Mouse (Mus musculus): ENCODE results near the gene Rbfox1. TPM values are rescaled to one million over a fixed set of nuclear protein-coding genes. Genes with fewer than 3 reads are reported as not detected.

Gene Rbfox1
- polyA plus RNA-seq, 1 experiment from 2014 or later = 75.8 TPM

- no peaks in the 10 kb centered on the region for H3K27me3 ChIP-seq (replicated peaks; ENCODE audit: control insufficient read depth, insufficient read depth, low read length)
- no peak overlapping the region for H3K4me2 ChIP-seq (ENCODE audit: low read length)
- H3K27ac ChIP-seq (ENCODE audit: low read depth, low read length) = no peak overlapping the region
- ATAC-seq (no peak), DNase-seq (ENCODE audit: low spot score) (no peak)
- 83% methylated on average over 4 of the region's 4 CpGs for WGBS
- no peaks in the 10 kb centered on the region for H3K4me1 ChIP-seq (ENCODE audit: control insufficient read depth, insufficient read depth, low read length)
- H3K9me3 ChIP-seq (replicated peaks; ENCODE audit: control insufficient read depth, low read length) = no peaks in the 10 kb centered on the region
- no peak overlapping the region for H3K4me3 ChIP-seq (ENCODE audit: low read depth, low read length)
- no peak overlapping the region for H3K9ac ChIP-seq (ENCODE audit: low read length)
- H3K36me3 ChIP-seq (ENCODE audit: control insufficient read depth, insufficient read depth, low read length) = no peaks in the 10 kb centered on the region
Measured at GRCm38 (mm10) chr16:6164476-6164875, 279.3 kb downstream of the Rbfox1 start.

GRCm38 (mm10) chr16:6169346-6169745, 284.2 kb downstream of the Rbfox1 start:
- no peak overlapping the region for H3K4me2 ChIP-seq (ENCODE audit: low read length)
- WGBS = 91% methylated on average over 5 of the region's 5 CpGs
- no peak overlapping the region for H3K27ac ChIP-seq (ENCODE audit: low read depth, low read length)
- no peak for ATAC-seq
- H3K9ac ChIP-seq (ENCODE audit: low read length) = no peak overlapping the region
- no peaks in the 10 kb centered on the region for H3K4me1 ChIP-seq (ENCODE audit: control insufficient read depth, insufficient read depth, low read length)
- H3K4me3 ChIP-seq (ENCODE audit: low read depth, low read length) = no peak overlapping the region
- no peaks in the 10 kb centered on the region for H3K9me3 ChIP-seq (replicated peaks; ENCODE audit: control insufficient read depth, low read length)
- H3K36me3 ChIP-seq (ENCODE audit: control insufficient read depth, insufficient read depth, low read length) = no peaks in the 10 kb centered on the region
- H3K27me3 ChIP-seq (replicated peaks; ENCODE audit: control insufficient read depth, insufficient read depth, low read length) = no peaks in the 10 kb centered on the region
- no peak for DNase-seq (ENCODE audit: low spot score)

- 91% methylated on average over 9 of the region's 9 CpGs for WGBS
- Histone ChIP-seq H3K36me3 (ENCODE audit: control insufficient read depth, insufficient read depth, low read length) (no peaks in the 10 kb centered on the region), H3K4me2 (ENCODE audit: low read length) (no peak overlapping the region), H3K4me1 (ENCODE audit: control insufficient read depth, insufficient read depth, low read length) (no peaks in the 10 kb centered on the region), H3K27me3 (replicated peaks; ENCODE audit: control insufficient read depth, insufficient read depth, low read length) (no peaks in the 10 kb centered on the region), H3K27ac (ENCODE audit: low read depth, low read length) (no peak overlapping the region), H3K9ac (ENCODE audit: low read length) (no peak overlapping the region), H3K4me3 (ENCODE audit: low read depth, low read length) (no peak overlapping the region), H3K9me3 (replicated peaks; ENCODE audit: control insufficient read depth, low read length) (no peaks in the 10 kb centered on the region)
- ATAC-seq = no peak
- DNase-seq (ENCODE audit: low spot score) = no peak
Measured at GRCm38 (mm10) chr16:6180819-6181218, 295.7 kb downstream of the Rbfox1 start.

GRCm38 (mm10) chr16:6182329-6182728, 297.2 kb downstream of the Rbfox1 start:
- H3K27me3 ChIP-seq (replicated peaks; ENCODE audit: control insufficient read depth, insufficient read depth, low read length) = no peaks in the 10 kb centered on the region
- DNase-seq (ENCODE audit: low spot score) (no peak), ATAC-seq (no peak)
- H3K4me3 ChIP-seq (ENCODE audit: low read depth, low read length) = no peak overlapping the region
- H3K9ac ChIP-seq (ENCODE audit: low read length) = no peak overlapping the region
- H3K27ac ChIP-seq (ENCODE audit: low read depth, low read length) = no peak overlapping the region
- H3K9me3 ChIP-seq (replicated peaks; ENCODE audit: control insufficient read depth, low read length) = no peaks in the 10 kb centered on the region
- no peaks in the 10 kb centered on the region for H3K4me1 ChIP-seq (ENCODE audit: control insufficient read depth, insufficient read depth, low read length)
- no peak overlapping the region for H3K4me2 ChIP-seq (ENCODE audit: low read length)
- H3K36me3 ChIP-seq (ENCODE audit: control insufficient read depth, insufficient read depth, low read length) = no peaks in the 10 kb centered on the region

- ATAC-seq (no peak), DNase-seq (ENCODE audit: low spot score) (no peak)
- Histone ChIP-seq H3K4me2 (ENCODE audit: low read length) (no peak overlapping the region), H3K4me1 (ENCODE audit: control insufficient read depth, insufficient read depth, low read length) (no peaks in the 10 kb centered on the region), H3K27ac (ENCODE audit: low read depth, low read length) (no peak overlapping the region), H3K9me3 (replicated peaks; ENCODE audit: control insufficient read depth, low read length) (no peaks in the 10 kb centered on the region), H3K36me3 (ENCODE audit: control insufficient read depth, insufficient read depth, low read length) (no peaks in the 10 kb centered on the region), H3K4me3 (ENCODE audit: low read depth, low read length) (no peak overlapping the region), H3K27me3 (replicated peaks; ENCODE audit: control insufficient read depth, insufficient read depth, low read length) (no peaks in the 10 kb centered on the region), H3K9ac (ENCODE audit: low read length) (no peak overlapping the region)
- 93% methylated on average over 2 of the region's 2 CpGs for WGBS
Measured at GRCm38 (mm10) chr16:6192358-6192757, 307.2 kb downstream of the Rbfox1 start.

- H3K9ac ChIP-seq (ENCODE audit: low read length) = no peak overlapping the region
- no peak for ATAC-seq
- DNase-seq (ENCODE audit: low spot score) = no peak
- no peaks in the 10 kb centered on the region for H3K9me3 ChIP-seq (replicated peaks; ENCODE audit: control insufficient read depth, low read length)
- no peak overlapping the region for H3K27ac ChIP-seq (ENCODE audit: low read depth, low read length)
- no peaks in the 10 kb centered on the region for H3K4me1 ChIP-seq (ENCODE audit: control insufficient read depth, insufficient read depth, low read length)
- H3K36me3 ChIP-seq (ENCODE audit: control insufficient read depth, insufficient read depth, low read length) = no peaks in the 10 kb centered on the region
- H3K4me3 ChIP-seq (ENCODE audit: low read depth, low read length) = no peak overlapping the region
- H3K4me2 ChIP-seq (ENCODE audit: low read length) = no peak overlapping the region
- H3K27me3 ChIP-seq (replicated peaks; ENCODE audit: control insufficient read depth, insufficient read depth, low read length) = no peaks in the 10 kb centered on the region
Measured at GRCm38 (mm10) chr16:6206431-6206830, 321.3 kb downstream of the Rbfox1 start.

- Histone ChIP-seq H3K9ac (ENCODE audit: low read length) (0 out of 2 replicates have a peak overlapping the region, but pooled peaks have one; percentile 29), H3K9me3 (replicated peaks; ENCODE audit: control insufficient read depth, low read length) (no peaks in the 10 kb centered on the region), H3K27ac (ENCODE audit: low read depth, low read length) (no peak overlapping the region), H3K4me1 (ENCODE audit: control insufficient read depth, insufficient read depth, low read length) (no peaks in the 10 kb centered on the region), H3K4me3 (ENCODE audit: low read depth, low read length) (no peak overlapping the region), H3K36me3 (ENCODE audit: control insufficient read depth, insufficient read depth, low read length) (no peaks in the 10 kb centered on the region), H3K27me3 (replicated peaks; ENCODE audit: control insufficient read depth, insufficient read depth, low read length) (no peaks in the 10 kb centered on the region), H3K4me2 (ENCODE audit: low read length) (no peak overlapping the region)
- 26% methylated on average over 3 of the region's 3 CpGs for WGBS
- ATAC-seq (no peak), DNase-seq (ENCODE audit: low spot score) (peak; percentile 38)
Measured at GRCm38 (mm10) chr16:6212916-6213315, 327.8 kb downstream of the Rbfox1 start.

- no peak overlapping the region for H3K4me3 ChIP-seq (ENCODE audit: low read depth, low read length)
- DNase-seq (ENCODE audit: low spot score) (no peak), ATAC-seq (no peak)
- no peaks in the 10 kb centered on the region for H3K4me1 ChIP-seq (ENCODE audit: control insufficient read depth, insufficient read depth, low read length)
- H3K9ac ChIP-seq (ENCODE audit: low read length) = no peak overlapping the region
- no peaks in the 10 kb centered on the region for H3K9me3 ChIP-seq (replicated peaks; ENCODE audit: control insufficient read depth, low read length)
- no peak overlapping the region for H3K27ac ChIP-seq (ENCODE audit: low read depth, low read length)
- no peaks in the 10 kb centered on the region for H3K36me3 ChIP-seq (ENCODE audit: control insufficient read depth, insufficient read depth, low read length)
- 85% methylated on average over 6 of the region's 6 CpGs for WGBS
- no peaks in the 10 kb centered on the region for H3K27me3 ChIP-seq (replicated peaks; ENCODE audit: control insufficient read depth, insufficient read depth, low read length)
- no peak overlapping the region for H3K4me2 ChIP-seq (ENCODE audit: low read length)
Measured at GRCm38 (mm10) chr16:6227449-6227848, 342.3 kb downstream of the Rbfox1 start.

GRCm38 (mm10) chr16:6232966-6233365, 347.8 kb downstream of the Rbfox1 start:
- Histone ChIP-seq H3K4me2 (ENCODE audit: low read length) (no peak overlapping the region), H3K9me3 (replicated peaks; ENCODE audit: control insufficient read depth, low read length) (no peaks in the 10 kb centered on the region), H3K9ac (ENCODE audit: low read length) (no peak overlapping the region), H3K27me3 (replicated peaks; ENCODE audit: control insufficient read depth, insufficient read depth, low read length) (no peaks in the 10 kb centered on the region), H3K4me3 (ENCODE audit: low read depth, low read length) (no peak overlapping the region), H3K4me1 (ENCODE audit: control insufficient read depth, insufficient read depth, low read length) (no peaks in the 10 kb centered on the region), H3K27ac (ENCODE audit: low read depth, low read length) (no peak overlapping the region), H3K36me3 (ENCODE audit: control insufficient read depth, insufficient read depth, low read length) (no peaks in the 10 kb centered on the region)
- 95% methylated on average over 2 of the region's 2 CpGs for WGBS
- ATAC-seq = no peak
- no peak for DNase-seq (ENCODE audit: low spot score)
